In genomic region chr4:97596348-97596747, GRCm38 (mm10) we compare ENCODE assay signal across 13 mouse cellular contexts.
"Had no signal": no experiment of that assay in that cellular context is flagged by ENCODE, and none has a peak within 500 bp of the region (broad histone marks: within the 10 kb centered on the region; RNA-seq: fewer than 3 reads in every experiment).

No protein-coding gene starts in this region.

- H3K4me3 ChIP-seq: midbrain, embryonic 12.5 days; neural tube, embryonic 12.5 days; stomach, embryonic 15.5 days had no signal

- DNase-seq: lung, adult 18-20 months; lung, embryonic 14.5 days; lung, postnatal 10 days; lung, postnatal 4 days; midbrain, embryonic 14.5 days; right cerebral cortex, postnatal 14 days; thymus, adult 2 months; thymus, postnatal 25 days; thymus, postnatal 4 days had no signal

- H3K4me2 ChIP-seq: lung, embryonic 14.5 days; midbrain, embryonic 12.5 days; neural tube, embryonic 12.5 days; stomach, embryonic 15.5 days had no signal

- H3K9ac ChIP-seq: lung, embryonic 14.5 days; midbrain, embryonic 12.5 days; neural tube, embryonic 12.5 days; stomach, embryonic 15.5 days had no signal

- H3K27ac ChIP-seq: midbrain, embryonic 12.5 days; neural tube, embryonic 12.5 days; stomach, embryonic 15.5 days; stomach, postnatal 0 days had no signal

- H3K36me3 ChIP-seq: midbrain, embryonic 12.5 days; neural tube, embryonic 12.5 days; stomach, embryonic 15.5 days had no signal

- H3K27me3 ChIP-seq: midbrain, embryonic 12.5 days; neural tube, embryonic 12.5 days; stomach, embryonic 15.5 days had no signal

- H3K9me3 ChIP-seq: midbrain, embryonic 12.5 days; neural tube, embryonic 12.5 days; stomach, embryonic 15.5 days had no signal
